Mouse (Mus musculus): Measurements from ENCODE around the gene Zswim3. TPM values are rescaled to one million over a fixed set of nuclear protein-coding genes. Genes with fewer than 3 reads are reported as not detected.
"Not testable (repeated sequence)": the region's sequence is repeated elsewhere in the genome, so short reads cannot be mapped to it uniquely, and the experiment has no call there.

Gene Zswim3
- polyA plus RNA-seq, 1 experiment from 2014 or later, result 7.5 TPM

DNA sequence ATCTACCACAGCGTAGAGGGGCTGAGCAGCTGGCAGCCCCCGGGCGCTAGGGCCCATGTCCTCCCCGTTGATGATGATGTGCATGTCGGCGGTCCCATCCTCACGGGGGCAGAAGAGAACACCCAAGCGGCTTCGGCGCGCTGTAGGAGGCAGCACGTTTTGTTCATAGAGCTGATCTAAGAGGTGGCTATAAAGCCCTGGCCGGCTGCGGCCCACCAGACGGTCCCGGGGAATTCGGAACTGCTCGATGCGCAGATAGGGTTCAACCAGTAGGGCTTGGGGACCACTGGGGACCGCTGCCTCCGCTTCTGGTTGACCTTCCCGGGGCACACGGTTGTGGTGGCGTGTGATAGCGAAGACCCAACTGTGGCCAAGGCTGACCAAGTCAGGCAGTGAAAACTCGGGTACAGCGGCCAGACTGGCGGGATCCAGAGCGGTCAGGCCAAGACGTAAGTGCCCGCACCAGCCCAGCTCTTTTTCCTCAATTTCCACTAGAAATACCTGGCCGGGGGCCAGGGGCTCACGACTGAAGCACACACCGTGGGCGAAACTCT is 27.9 kb downstream of the Zswim3 start, which contains the start of gene Ctsa:
TSS of gene Ctsa (plus strand) at position 126 of the 554 bp plus-strand sequence.
- under 1% methylated on average over 35 of the region's 35 CpGs for WGBS
- Histone ChIP-seq H3K4me3 (peak within 1 kb of the TSS; percentile 75), H3K4me1 (peaks cover 22% of the 10 kb centered on the region), H3K9ac (peak within 1 kb of the TSS; percentile 82), H3K9me3 (no peaks in the 10 kb centered on the region), H3K27me3 (no peaks in the 10 kb centered on the region), H3K36me3 (peaks cover 25% of the 10 kb centered on the region), H3K4me2 (peak within 1 kb of the TSS; percentile 98), H3K27ac (peak within 1 kb of the TSS; percentile 89)
- peak; percentile 37 for ATAC-seq (ENCODE audit: insufficient number of reproducible peaks, low FRiP score, low TSS enrichment, low read depth)

DNA sequence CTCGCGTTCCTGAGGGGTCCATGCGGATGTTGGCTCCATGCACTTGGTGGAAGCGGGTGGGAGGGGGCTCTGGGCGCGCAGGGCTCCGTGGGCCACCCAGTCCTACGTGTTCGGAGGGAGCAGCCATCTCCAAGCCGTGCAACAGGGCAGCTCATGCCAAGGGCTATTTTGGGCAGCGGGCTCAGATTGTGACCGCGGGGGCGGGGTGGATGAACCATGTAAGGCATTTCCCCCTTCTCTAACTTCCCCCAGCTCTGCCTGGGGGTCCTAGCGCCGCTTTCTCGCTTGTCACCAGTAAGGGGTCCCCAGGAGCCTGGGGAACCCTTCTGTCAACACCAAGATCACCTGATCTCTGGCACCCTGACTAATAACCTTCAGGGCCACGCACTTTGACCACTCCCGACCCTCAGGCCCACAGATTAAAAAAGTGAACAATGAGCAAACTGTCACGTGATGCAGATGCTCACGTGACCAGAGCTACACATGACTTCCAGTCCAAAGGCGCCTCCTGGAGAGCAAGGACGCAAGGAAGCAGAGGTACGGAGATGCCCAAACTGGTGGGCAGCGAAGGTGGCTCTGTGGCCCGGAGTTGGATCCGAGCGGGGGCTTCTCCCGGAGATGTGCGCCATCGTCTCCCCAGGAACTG is 28.5 kb downstream of the Zswim3 start, which contains the start of gene Neurl2:
TSS of gene Neurl2 (minus strand) at position 143 of the 646 bp plus-strand sequence.
- Histone ChIP-seq H3K9me3 (no peaks in the 10 kb centered on the region), H3K27ac (peak within 1 kb of the TSS; percentile 89), H3K9ac (peak within 1 kb of the TSS; percentile 82), H3K36me3 (peaks cover 25% of the 10 kb centered on the region), H3K4me1 (peaks cover 22% of the 10 kb centered on the region), H3K4me3 (peak within 1 kb of the TSS; percentile 75), H3K4me2 (peak within 1 kb of the TSS; percentile 98), H3K27me3 (no peaks in the 10 kb centered on the region)
- peak; percentile 70; the same call in 1 of the 2 replicates for ATAC-seq (ENCODE audit: insufficient number of reproducible peaks, low FRiP score, low TSS enrichment, low read depth)
- under 1% methylated on average over 31 of the region's 31 CpGs for WGBS

DNA sequence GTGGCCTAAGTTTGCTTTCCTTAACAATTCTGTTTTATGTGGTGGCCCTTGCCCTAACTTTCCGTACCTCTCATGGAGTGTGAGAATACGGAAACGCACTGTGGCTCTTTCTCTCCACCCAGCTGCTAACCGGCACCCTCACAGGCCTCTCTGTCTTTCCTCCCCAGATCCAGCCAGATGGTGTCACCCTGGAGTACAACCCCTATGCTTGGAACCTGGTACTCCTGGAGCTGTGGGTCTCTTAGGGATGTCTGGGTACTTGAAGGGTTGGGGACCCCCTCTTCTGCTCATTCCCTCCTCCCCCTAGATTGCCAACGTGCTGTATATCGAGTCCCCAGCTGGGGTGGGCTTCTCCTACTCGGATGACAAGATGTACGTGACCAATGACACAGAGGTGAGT is 29.6 kb downstream of the Zswim3 start:
- Histone ChIP-seq H3K4me1 (peaks cover 22% of the 10 kb centered on the region), H3K36me3 (peaks cover 36% of the 10 kb centered on the region), H3K9me3 (no peaks in the 10 kb centered on the region), H3K27ac (no peak overlapping the region), H3K9ac (peak overlapping the region; percentile 82), H3K4me3 (peak overlapping the region; percentile 75), H3K27me3 (no peaks in the 10 kb centered on the region), H3K4me2 (peak overlapping the region; percentile 98)
- WGBS, result 40% methylated on average over 8 of the region's 8 CpGs
- ATAC-seq (ENCODE audit: insufficient number of reproducible peaks, low FRiP score, low TSS enrichment, low read depth), result no peak

GRCm38 (mm10) chr2:164835164-164835563 is 30.3 kb downstream of the Zswim3 start:
- H3K27ac ChIP-seq, result no peak overlapping the region
- H3K4me1 ChIP-seq, result peaks cover 22% of the 10 kb centered on the region
- no peak overlapping the region for H3K9ac ChIP-seq
- no peaks in the 10 kb centered on the region for H3K9me3 ChIP-seq
- WGBS, result 93% methylated on average over 4 of the region's 4 CpGs
- no peaks in the 10 kb centered on the region for H3K27me3 ChIP-seq
- peaks cover 43% of the 10 kb centered on the region for H3K36me3 ChIP-seq
- no peak for ATAC-seq (ENCODE audit: insufficient number of reproducible peaks, low FRiP score, low TSS enrichment, low read depth)
- 0 out of 2 replicates have a peak overlapping the region, but pooled peaks have one; percentile 98 for H3K4me2 ChIP-seq
- H3K4me3 ChIP-seq, result peak overlapping the region; percentile 75; the same call in 1 of the 2 replicates

DNA sequence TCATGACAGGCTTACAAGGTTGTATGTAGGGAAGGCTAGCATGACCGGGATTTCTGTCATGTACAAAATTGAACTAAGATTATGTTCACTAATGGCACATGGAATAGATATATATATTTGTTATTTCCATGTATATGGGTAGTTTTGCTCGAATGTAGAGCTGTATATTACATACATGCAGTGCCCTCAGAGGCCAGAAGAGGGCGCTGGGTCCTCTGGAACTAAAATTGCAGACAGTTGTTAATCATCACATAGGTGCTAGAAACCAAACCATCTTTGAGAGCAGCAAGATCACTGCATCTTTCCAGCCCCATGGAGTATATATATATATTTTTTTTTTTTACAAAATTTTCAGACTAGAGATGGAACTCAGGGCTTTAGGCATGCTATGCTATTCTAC is 40.9 kb downstream of the Zswim3 start:
- no peak overlapping the region for H3K9ac ChIP-seq
- 0 out of 2 replicates have a peak, but pooled peaks cover 10% of the 10 kb centered on the region for H3K36me3 ChIP-seq
- H3K9me3 ChIP-seq, result no peaks in the 10 kb centered on the region
- H3K4me2 ChIP-seq, result no peak overlapping the region
- no peaks in the 10 kb centered on the region for H3K27me3 ChIP-seq
- no peak overlapping the region for H3K4me3 ChIP-seq
- H3K4me1 ChIP-seq, result no peaks in the 10 kb centered on the region
- no peak overlapping the region for H3K27ac ChIP-seq
- no peak for ATAC-seq (ENCODE audit: insufficient number of reproducible peaks, low FRiP score, low TSS enrichment, low read depth)
- WGBS, result 59% methylated on average over 3 of the region's 3 CpGs

GRCm38 (mm10) chr2:164850061-164850460 is 45.2 kb downstream of the Zswim3 start:
- H3K27me3 ChIP-seq, result peaks cover 11% of the 10 kb centered on the region

GRCm38 (mm10) chr2:164855572-164855971 is 50.7 kb downstream of the Zswim3 start:
- H3K9me3 ChIP-seq; H3K4me3 ChIP-seq; ATAC-seq (ENCODE audit: insufficient number of reproducible peaks, low FRiP score, low TSS enrichment, low read depth); H3K27ac ChIP-seq; H3K9ac ChIP-seq; H3K36me3 ChIP-seq; H3K4me2 ChIP-seq: not testable (repeated sequence)
- 76% methylated on average over 5 of the region's 5 CpGs for WGBS
- H3K27me3 ChIP-seq, result peaks cover 53% of the 10 kb centered on the region
- peaks cover 22% of the 10 kb centered on the region for H3K4me1 ChIP-seq

More at GRCm38 (mm10) chr2:164850061-164850460, 45.2 kb downstream of the Zswim3 start:
- Histone ChIP-seq H3K4me3 (no peak overlapping the region), H3K4me1 (no peaks in the 10 kb centered on the region), H3K36me3 (0 out of 2 replicates have a peak, but pooled peaks cover 10% of the 10 kb centered on the region), H3K9me3 (no peaks in the 10 kb centered on the region), H3K9ac (no peak overlapping the region), H3K4me2 (no peak overlapping the region), H3K27ac (no peak overlapping the region)
- no peak for ATAC-seq (ENCODE audit: insufficient number of reproducible peaks, low FRiP score, low TSS enrichment, low read depth)
- 83% methylated on average over 8 of the region's 8 CpGs for WGBS

DNA sequence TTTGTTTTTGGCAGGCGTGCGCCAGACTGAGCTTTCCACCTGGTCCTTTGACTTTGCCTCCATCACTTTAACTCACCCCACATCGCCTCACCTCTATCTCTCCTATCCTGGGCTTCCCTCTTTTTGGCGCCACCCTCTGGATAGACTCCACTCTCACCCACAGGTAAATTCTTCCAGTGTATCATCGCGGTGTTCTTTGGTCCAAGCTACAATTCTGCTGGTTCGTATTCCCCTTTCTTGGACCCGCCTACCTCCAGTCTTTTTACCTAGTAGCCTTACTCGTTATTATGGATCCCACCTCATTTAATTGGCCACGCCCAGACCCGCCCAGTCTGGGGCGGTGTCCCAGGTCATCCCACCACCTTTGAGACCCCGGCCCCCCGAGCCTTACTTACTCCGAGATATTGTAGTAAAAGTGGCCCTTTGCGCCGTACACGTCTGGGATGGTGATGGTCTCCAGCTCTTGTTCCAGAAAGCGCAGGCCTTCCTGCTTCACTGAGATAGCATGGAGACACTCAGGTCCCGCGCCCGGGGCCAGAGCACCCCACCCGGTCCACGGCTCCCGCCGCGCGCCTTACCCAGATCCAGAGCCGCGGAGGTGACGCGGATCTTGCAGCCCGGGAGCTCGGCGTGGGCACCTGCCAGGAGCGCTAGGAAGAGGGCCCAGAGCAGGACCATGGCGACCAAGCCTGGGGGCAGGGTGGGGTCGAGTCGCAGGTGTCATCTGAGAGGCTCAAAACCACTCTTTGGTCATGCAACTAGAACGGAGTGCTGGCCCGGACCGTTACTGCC is 51.6 kb downstream of the Zswim3 start:
- ATAC-seq (ENCODE audit: insufficient number of reproducible peaks, low FRiP score, low TSS enrichment, low read depth), result peak; percentile 36; the same call in 1 of the 2 replicates
- Histone ChIP-seq H3K27me3 (peaks cover 53% of the 10 kb centered on the region), H3K36me3 (no peaks in the 10 kb centered on the region), H3K4me2 (peak overlapping the region; percentile 98), H3K4me3 (peak overlapping the region; percentile 52), H3K27ac (peak overlapping the region; percentile 43), H3K4me1 (peaks cover 23% of the 10 kb centered on the region), H3K9me3 (no peaks in the 10 kb centered on the region), H3K9ac (peak overlapping the region; percentile 20; the same call in 1 of the 2 replicates)
- 1% methylated on average over 42 of the region's 42 CpGs for WGBS

- H3K9me3 ChIP-seq, result no peaks in the 10 kb centered on the region
- under 1% methylated on average over 47 of the region's 47 CpGs for WGBS
These were observed 52.4 kb downstream of the Zswim3 start, which contains the start of gene Pltp for GRCm38 (mm10) chr2:164857101-164857821. TSS of gene Pltp (minus strand) at chr2:164857711.

DNA sequence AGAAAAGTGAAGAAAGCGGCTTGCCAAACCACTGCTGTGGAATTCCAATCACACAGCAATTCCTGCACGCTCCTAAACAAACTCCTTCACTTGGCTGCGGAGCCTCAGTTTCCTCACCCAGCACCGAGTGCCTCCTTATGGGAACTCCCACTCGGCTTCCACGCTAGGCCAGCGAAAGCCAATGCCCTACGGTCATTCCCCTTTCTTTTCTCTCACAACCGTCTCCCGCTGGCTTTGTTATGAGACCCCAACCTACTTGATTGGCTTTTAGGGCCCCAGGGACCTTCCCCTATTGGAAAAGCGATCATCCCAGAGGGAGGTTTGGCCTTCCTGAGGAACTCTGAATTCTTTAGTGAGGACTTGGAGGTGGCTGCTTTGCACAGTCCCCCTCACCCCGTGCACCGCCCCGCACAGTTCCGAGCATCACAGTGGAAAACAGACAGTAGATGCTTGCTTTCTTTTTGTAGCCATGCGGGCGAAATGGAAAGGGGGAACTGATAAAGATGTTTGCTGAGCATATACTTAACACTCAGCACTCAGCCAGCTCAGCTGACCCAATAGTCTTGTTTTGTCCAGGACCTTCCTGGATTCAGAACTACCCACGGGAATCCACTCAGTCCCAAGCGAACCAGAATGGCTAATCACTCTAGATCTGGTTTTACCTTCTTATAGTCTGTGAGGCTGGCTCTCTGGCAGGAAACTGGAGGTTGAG is 53.1 kb downstream of the Zswim3 start:
- Histone ChIP-seq H3K27me3 (peaks cover 53% of the 10 kb centered on the region), H3K4me2 (peak overlapping the region; percentile 98), H3K4me3 (peak overlapping the region; percentile 52), H3K36me3 (no peaks in the 10 kb centered on the region), H3K27ac (peak overlapping the region; percentile 43; the same call in 1 of the 2 replicates), H3K4me1 (peaks cover 35% of the 10 kb centered on the region), H3K9me3 (no peaks in the 10 kb centered on the region), H3K9ac (peak overlapping the region; percentile 37)
- no peak for ATAC-seq (ENCODE audit: insufficient number of reproducible peaks, low FRiP score, low TSS enrichment, low read depth)
- WGBS, result 4% methylated on average over 19 of the region's 19 CpGs

More at GRCm38 (mm10) chr2:164857101-164857821, 52.4 kb downstream of the Zswim3 start, which contains the start of gene Pltp:
- ATAC-seq (ENCODE audit: insufficient number of reproducible peaks, low FRiP score, low TSS enrichment, low read depth), result peak; percentile 46; the same call in 1 of the 2 replicates
- peak within 1 kb of the TSS; percentile 37 for H3K9ac ChIP-seq
- H3K27ac ChIP-seq, result peak within 1 kb of the TSS; percentile 43
- H3K4me2 ChIP-seq, result peak within 1 kb of the TSS; percentile 98
- H3K4me1 ChIP-seq, result peaks cover 31% of the 10 kb centered on the region
- no peaks in the 10 kb centered on the region for H3K36me3 ChIP-seq
- H3K27me3 ChIP-seq, result peaks cover 53% of the 10 kb centered on the region
- peak within 1 kb of the TSS; percentile 52 for H3K4me3 ChIP-seq

All from limb, embryonic 15.5 days (tissue).